Mouse (Mus musculus) small intestine, adult 2 months (tissue): ENCODE results near the gene Fosl2. TPM values are rescaled to one million over a fixed set of nuclear protein-coding genes. Genes with fewer than 3 reads are reported as not detected.

Experiments used
- H3K27ac ChIP-seq: fragments of 200-500 bp; 2 replicates; pipeline ENCODE4 v1.5.1; 2012; ENCODE audit warnings: low read depth, low read length, control low read depth, inconsistent platforms; ENCODE audit not compliant: insufficient read depth
- H3K27me3 ChIP-seq: fragments of 200-500 bp; 2 replicates; pipeline ENCODE4 v1.6.1; 2012; ENCODE audit warnings: mild to moderate bottlenecking, moderate library complexity, low read length, inconsistent platforms; ENCODE audit not compliant: control insufficient read depth, insufficient read depth
- H3K36me3 ChIP-seq: fragments of 200-500 bp; 2 replicates; pipeline ENCODE4 v1.6.1; 2012; ENCODE audit warnings: mild to moderate bottlenecking, low read length, control low read depth, inconsistent platforms; ENCODE audit not compliant: control insufficient read depth, insufficient read depth
- H3K4me1 ChIP-seq: fragments of 200-500 bp; 2 replicates; pipeline ENCODE4 v1.6.1; 2012; ENCODE audit warnings: low read length, inconsistent platforms, mixed read lengths; ENCODE audit not compliant: control insufficient read depth, insufficient read depth, insufficient read length
- H3K4me3 ChIP-seq: fragments of 200-500 bp; 2 replicates; pipeline ENCODE4 v1.5.1; 2012; ENCODE audit warnings: low read depth, mild to moderate bottlenecking, control low read depth, inconsistent platforms, low read length, moderate library complexity
- CTCF ChIP-seq: fragments of 200-500 bp; IDR thresholded peaks from 2 replicates; pipeline ENCODE4 v1.5.1; 2012; ENCODE audit warnings: low read depth, mild to moderate bottlenecking, control low read depth, inconsistent platforms, low read length, moderate library complexity, mixed read lengths; ENCODE audit not compliant: insufficient replicate concordance, insufficient read length; ENCODE audit errors: extremely low read depth
- POLR2A ChIP-seq: fragments of 200-500 bp; IDR thresholded peaks from 2 replicates; pipeline ENCODE4 v1.6.1; 2012; ENCODE audit warnings: low read depth, mild to moderate bottlenecking, control low read depth, inconsistent platforms, low read length, moderate library complexity
- WGBS: fragments of 180-500 bp; shearing (Covaris S2); methylation state at CpG from one replicate; pipeline ENCODE4 v1.1.7; 2018; 5-methylcytosine and 5-hydroxymethylcytosine counted together
- polyA plus RNA-seq: library from polyadenylated mRNA; depleted of rRNA; stranded (reverse); fragments of >200 nt; gene quantifications from 2 replicates; pipeline ENCODE4 v1.2.3, GENCODE M21; 2012; rRNA removed

Gene Fosl2
- polyA plus RNA-seq, 1 experiment = 116 TPM

DNA sequence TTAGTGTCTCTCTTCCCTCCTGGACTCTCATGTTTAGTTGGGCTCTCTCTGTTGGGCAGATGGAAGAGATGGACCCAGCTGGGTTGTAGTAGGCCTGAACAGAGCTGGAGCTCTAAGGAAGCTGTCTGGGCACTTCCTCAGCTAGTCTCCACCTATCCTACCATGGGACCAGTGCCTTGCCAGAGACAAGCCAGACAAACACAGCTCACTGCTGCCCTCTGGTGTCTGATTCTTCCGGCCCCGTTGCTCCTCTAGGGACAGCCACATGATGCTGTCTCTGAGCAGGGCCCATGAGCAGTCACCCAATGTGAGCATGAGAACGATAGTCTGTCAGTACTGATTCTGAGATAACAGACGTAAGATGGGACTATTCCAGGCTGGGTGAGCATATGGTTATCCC lies 62.1 kb downstream of the Fosl2 start:
- Histone ChIP-seq H3K27me3 (no peaks in the 10 kb centered on the region), H3K36me3 (no peaks in the 10 kb centered on the region), H3K27ac (no peak overlapping the region), H3K4me3 (no peak overlapping the region), H3K4me1 (peaks cover 14% of the 10 kb centered on the region)
- TF ChIP-seq POLR2A (no peak), CTCF (peak; percentile 97; the same call in 1 of the 2 replicates)
- 5% methylated on average over 4 of the region's 4 CpGs for WGBS

DNA sequence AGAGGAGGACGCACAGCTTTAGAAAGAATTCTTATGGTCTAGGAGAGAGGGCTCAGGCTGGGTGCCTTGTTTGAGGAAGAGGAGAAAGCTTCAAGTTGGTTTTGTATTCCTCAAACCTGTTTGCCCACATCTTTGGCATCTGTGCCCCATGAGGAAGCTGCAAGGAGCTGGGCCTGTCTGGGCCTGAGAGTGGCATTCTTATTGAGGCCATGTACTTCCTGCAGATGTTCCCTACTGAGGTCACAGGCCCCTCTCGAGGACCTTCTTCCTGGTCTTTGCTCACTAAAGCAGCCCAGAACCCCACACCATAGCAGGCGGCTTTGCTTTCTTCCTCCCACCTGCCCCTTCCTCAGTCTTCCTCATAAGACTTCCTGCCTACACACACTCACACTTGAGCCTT lies 63.5 kb downstream of the Fosl2 start:
- no peak overlapping the region for H3K4me3 ChIP-seq
- H3K27ac ChIP-seq = no peak overlapping the region
- no peaks in the 10 kb centered on the region for H3K36me3 ChIP-seq
- WGBS = 72% methylated on average over 3 of the region's 3 CpGs
- H3K4me1 ChIP-seq = peaks cover 12% of the 10 kb centered on the region
- H3K27me3 ChIP-seq = no peaks in the 10 kb centered on the region
- TF ChIP-seq CTCF (no peak), POLR2A (no peak)

DNA sequence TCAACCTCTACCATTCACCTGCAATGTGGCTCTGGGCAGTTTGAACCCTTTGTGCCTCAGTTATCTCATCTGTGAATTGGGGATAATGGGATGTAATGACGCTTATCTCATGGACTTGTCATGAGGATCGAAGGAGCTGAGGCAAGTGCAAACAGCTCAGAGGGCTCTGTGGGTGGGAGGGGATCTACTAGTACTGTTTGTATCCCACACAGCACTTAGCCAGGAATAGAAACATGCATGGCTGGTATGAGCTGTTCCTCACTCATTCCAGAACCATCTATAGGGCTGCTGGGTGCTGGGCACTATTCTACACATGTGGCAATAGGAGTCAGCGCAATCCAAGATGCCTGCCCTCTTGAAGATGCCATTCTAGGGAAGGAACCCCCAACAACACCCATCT lies 64.0 kb downstream of the Fosl2 start:
- Histone ChIP-seq H3K4me3 (no peak overlapping the region), H3K27ac (no peak overlapping the region), H3K27me3 (no peaks in the 10 kb centered on the region), H3K36me3 (no peaks in the 10 kb centered on the region), H3K4me1 (peaks cover 12% of the 10 kb centered on the region)
- no peak for TF ChIP-seq CTCF
- no peak for TF ChIP-seq POLR2A
- 93% methylated on average over 3 of the region's 3 CpGs for WGBS

DNA sequence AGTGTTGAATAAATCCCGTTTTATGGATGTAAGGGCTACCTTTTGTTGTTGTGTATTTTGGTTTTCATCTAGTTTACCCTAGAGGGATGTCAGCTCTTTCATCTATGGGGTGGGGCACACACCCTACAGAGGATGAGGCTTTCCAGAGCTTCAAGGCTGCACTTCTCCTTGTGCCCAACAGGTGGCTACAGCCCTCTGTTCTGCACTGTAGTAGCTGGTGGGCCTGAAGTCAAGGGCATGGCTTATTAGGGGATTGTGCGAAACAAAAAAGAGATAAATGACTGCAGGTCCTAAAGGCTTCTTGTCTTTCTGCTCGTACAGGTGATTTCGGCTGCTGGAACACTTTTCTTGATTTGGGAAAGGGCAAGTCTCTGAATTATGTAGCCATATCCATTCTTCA lies 69.1 kb downstream of the Fosl2 start:
- no peaks in the 10 kb centered on the region for H3K4me1 ChIP-seq
- H3K4me3 ChIP-seq = no peak overlapping the region
- no peak overlapping the region for H3K27ac ChIP-seq
- 78% methylated on average over 4 of the region's 4 CpGs for WGBS
- TF ChIP-seq POLR2A = no peak
- TF ChIP-seq CTCF = peak; percentile 64; the same call in 1 of the 2 replicates
- H3K27me3 ChIP-seq = no peaks in the 10 kb centered on the region
- no peaks in the 10 kb centered on the region for H3K36me3 ChIP-seq

DNA sequence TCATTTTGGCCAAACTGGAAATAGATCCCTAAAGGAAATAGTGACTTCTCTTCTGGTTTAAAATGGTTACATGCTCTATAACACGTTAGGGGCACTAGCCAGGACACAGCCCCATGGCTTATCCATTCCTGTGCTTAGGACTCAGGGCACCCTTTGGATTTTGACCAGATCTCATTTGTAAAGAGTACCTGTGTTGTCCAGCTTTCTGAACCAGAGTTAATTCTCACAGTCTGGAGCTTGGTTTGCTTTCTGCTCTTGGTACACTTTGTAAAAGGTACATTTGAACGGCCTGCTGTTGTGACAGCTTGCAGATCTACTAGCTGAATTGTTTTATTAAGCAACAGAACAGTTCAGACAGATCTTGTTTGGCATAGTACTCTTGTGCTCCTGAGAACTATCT lies 71.1 kb downstream of the Fosl2 start:
- no peaks in the 10 kb centered on the region for H3K4me1 ChIP-seq
- TF ChIP-seq CTCF = no peak
- TF ChIP-seq POLR2A = no peak
- no peaks in the 10 kb centered on the region for H3K36me3 ChIP-seq
- 44% methylated on average over 2 of the region's 2 CpGs for WGBS
- H3K4me3 ChIP-seq = no peak overlapping the region
- no peaks in the 10 kb centered on the region for H3K27me3 ChIP-seq
- no peak overlapping the region for H3K27ac ChIP-seq

Other genes starting within 250 kb of the Fosl2 start
- 0.06 and 148 TPM in 2 replicates for gene Plb1, start 96.9 kb downstream of the Fosl2 start, polyA plus RNA-seq